Mouse (Mus musculus) c-Kit-positive CD71-positive TER-119-negative erythroid progenitor cells, embryonic 14.5 days (primary cell): ENCODE measurements around the gene Gm21083.
"Not testable (repeated sequence)": the region's sequence is repeated elsewhere in the genome, so short reads cannot be mapped to it uniquely, and the experiment has no call there.

Experiments
- DNase-seq: peaks from one replicate; pipeline ENCODE4 v3.0.0-alpha.2; 2013; ENCODE audit warnings: low read depth

The Gm21083 gene

GRCm38 (mm10) chr5:15628136-15628535, 51.0 kb downstream of the Gm21083 start:
- DNase-seq: not testable (repeated sequence)

GRCm38 (mm10) chr5:15630068-15630467, 52.9 kb downstream of the Gm21083 start:
- DNase-seq: not testable (repeated sequence)
